Mouse (Mus musculus) gastrocnemius, postnatal 25 days (tissue): ENCODE measurements at regions not wholly inside any gene's neighbourhood (a gene's known extent, or its start where the extent isn't known, plus 50 kb on each side); places are given as distances from the start of the nearest gene placed in this dataset.
A peak's percentile ranks its signal among the peaks of the same experiment; 100 is the strongest.

Experiments used
- DNase-seq: peaks from one replicate; pipeline ENCODE4 v3.0.0; 2022

- no peak for DNase-seq
Observed at GRCm38 (mm10) chr9:116280146-116280545, 105.0 kb upstream of the Tgfbr2 start.

- no peak for DNase-seq
Observed at GRCm38 (mm10) chr9:116278862-116279261, 103.7 kb upstream of the Tgfbr2 start.

- no peak for DNase-seq
Observed at GRCm38 (mm10) chr9:116277736-116278135, 102.6 kb upstream of the Tgfbr2 start.

GRCm38 (mm10) chr9:116276141-116276540 lies 101.0 kb upstream of the Tgfbr2 start:
- DNase-seq = peak; percentile 28

GRCm38 (mm10) chr9:116272446-116272845 lies 97.3 kb upstream of the Tgfbr2 start:
- DNase-seq = no peak

- no peak for DNase-seq
Observed at GRCm38 (mm10) chr9:116270417-116270828, 95.3 kb upstream of the Tgfbr2 start.

- no peak for DNase-seq
Observed at GRCm38 (mm10) chr9:116267411-116267810, 92.3 kb upstream of the Tgfbr2 start.

GRCm38 (mm10) chr9:116263833-116264232 lies 88.7 kb upstream of the Tgfbr2 start:
- no peak for DNase-seq

- DNase-seq = no peak
Observed at GRCm38 (mm10) chr9:116259569-116259968, 84.4 kb upstream of the Tgfbr2 start.

- DNase-seq = peak; percentile 27
Observed at GRCm38 (mm10) chr9:116253546-116253945, 78.4 kb upstream of the Tgfbr2 start.

- DNase-seq = no peak
Observed at GRCm38 (mm10) chr9:116252788-116253187, 77.6 kb upstream of the Tgfbr2 start.

- no peak for DNase-seq
Observed at GRCm38 (mm10) chr9:116249791-116250190, 74.6 kb upstream of the Tgfbr2 start.

GRCm38 (mm10) chr9:116245136-116245535 lies 70.0 kb upstream of the Tgfbr2 start:
- no peak for DNase-seq

- no peak for DNase-seq
Observed at GRCm38 (mm10) chr9:116244619-116244899, 69.4 kb upstream of the Tgfbr2 start.

GRCm38 (mm10) chr9:116243775-116244618 lies 68.8 kb upstream of the Tgfbr2 start:
- no peak for DNase-seq

GRCm38 (mm10) chr9:116241933-116242526 lies 66.9 kb upstream of the Tgfbr2 start:
- no peak for DNase-seq

GRCm38 (mm10) chr9:116241290-116241689 lies 66.1 kb upstream of the Tgfbr2 start:
- DNase-seq = no peak

- DNase-seq = no peak
Observed at GRCm38 (mm10) chr9:116236836-116237235, 61.7 kb upstream of the Tgfbr2 start.

- no peak for DNase-seq
Observed at GRCm38 (mm10) chr9:116234170-116234569, 59.0 kb upstream of the Tgfbr2 start.

- DNase-seq = no peak
Observed at GRCm38 (mm10) chr9:116232386-116232785, 57.2 kb upstream of the Tgfbr2 start.

GRCm38 (mm10) chr9:116231351-116232311 lies 56.5 kb upstream of the Tgfbr2 start:
- no peak for DNase-seq

GRCm38 (mm10) chr9:116230346-116230745 lies 55.2 kb upstream of the Tgfbr2 start:
- no peak for DNase-seq

GRCm38 (mm10) chr9:116228443-116228842 lies 53.3 kb upstream of the Tgfbr2 start:
- DNase-seq = no peak
